Mouse (Mus musculus) testis, postnatal 14 days (tissue): Measurements from ENCODE around the gene Parp12.

Source experiments
- DNase-seq: peaks from one replicate; pipeline ENCODE4 v3.0.0; 2021; ENCODE audit warnings: low spot score

Parp12 gene

GRCm38 (mm10) chr6:39058389-39058788 is 59.8 kb downstream of the Parp12 start:
- DNase-seq = no peak

DNA sequence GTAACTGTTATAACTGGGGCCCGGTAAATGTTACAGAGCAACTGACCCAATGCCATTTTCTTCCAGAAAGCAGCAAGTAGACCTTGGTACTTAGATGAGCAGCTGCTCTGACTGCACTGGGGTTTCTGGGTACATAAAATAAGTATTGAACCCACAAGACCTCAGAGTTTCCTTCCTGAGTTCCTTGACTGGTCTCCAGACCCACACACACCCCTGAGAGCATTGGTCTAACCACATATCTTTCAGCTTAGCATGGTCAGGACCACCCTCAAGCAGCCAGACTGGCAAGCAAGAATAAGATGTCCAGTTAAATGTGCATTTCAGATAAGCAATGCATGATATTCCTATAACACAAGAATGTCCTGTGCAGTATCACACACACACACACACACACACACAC is 61.0 kb downstream of the Parp12 start:
- DNase-seq = no peak

DNA sequence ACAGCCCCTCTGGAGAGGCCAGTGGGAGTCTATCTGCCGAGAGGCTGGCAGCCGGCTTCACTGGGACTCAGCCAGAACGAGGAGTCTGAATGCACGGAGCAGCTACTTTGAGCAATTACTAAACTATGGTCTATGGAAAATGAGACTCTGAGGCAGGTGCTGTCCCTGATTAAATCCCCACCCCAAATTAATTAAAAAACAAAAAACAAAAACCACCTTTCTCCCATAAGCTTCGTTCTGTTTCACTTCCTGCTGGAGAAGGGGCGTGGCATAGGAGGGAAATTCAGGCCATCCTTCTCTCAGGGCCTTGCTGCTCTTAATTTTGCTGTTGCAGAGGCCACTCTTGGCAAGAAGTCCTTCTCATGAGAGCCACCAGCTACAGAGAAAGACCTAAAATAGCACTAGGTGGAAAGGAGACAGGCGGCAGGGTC is 62.3 kb downstream of the Parp12 start:
- no peak for DNase-seq

GRCm38 (mm10) chr6:39054878-39055508 is 63.2 kb downstream of the Parp12 start:
- DNase-seq = no peak

- no peak for DNase-seq
These were observed 63.8 kb downstream of the Parp12 start for GRCm38 (mm10) chr6:39054206-39054864.

- no peak for DNase-seq
These were observed 65.5 kb downstream of the Parp12 start for GRCm38 (mm10) chr6:39052636-39053035.

- DNase-seq = no peak
These were observed 66.2 kb downstream of the Parp12 start for GRCm38 (mm10) chr6:39051799-39052556.

DNA sequence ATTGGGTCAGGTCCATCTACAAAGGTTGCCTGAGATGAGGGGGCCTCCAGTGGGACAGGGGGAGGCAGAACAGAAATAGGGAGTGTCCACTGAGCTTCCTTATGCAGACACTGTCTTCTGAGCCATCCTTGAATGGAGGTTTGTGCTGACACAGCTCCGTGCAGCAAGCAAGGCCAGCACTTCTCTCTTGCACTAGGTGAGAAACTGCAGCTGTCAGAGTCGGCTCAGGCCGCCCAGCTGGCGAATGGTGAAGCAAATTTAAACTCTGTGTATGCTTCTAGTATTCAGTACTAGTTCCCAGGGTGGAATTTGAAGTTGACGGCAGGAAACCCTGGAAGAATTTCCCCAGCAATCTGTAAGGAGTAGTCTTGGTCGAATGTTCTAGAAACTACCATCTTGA is 67.3 kb downstream of the Parp12 start:
- no peak for DNase-seq

DNA sequence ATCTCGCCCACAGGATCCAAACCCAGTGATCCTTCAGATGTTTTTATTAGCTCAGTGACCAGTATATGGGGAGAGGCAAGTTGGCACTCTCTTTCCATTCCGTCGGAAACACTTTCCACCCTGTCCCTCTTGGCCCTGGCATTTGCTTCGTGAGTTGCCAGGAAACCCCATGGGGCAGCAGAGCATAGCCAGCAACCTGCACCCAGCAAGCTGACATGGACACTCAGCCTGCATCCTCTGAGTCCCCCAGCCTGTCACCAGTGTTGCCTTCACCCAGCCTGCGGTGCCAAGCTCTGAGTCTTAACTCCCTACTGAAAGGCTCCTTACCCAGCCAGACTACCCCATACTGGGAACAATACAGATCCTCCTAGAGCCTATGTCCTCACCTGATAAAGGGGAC is 69.0 kb downstream of the Parp12 start:
- no peak for DNase-seq

DNA sequence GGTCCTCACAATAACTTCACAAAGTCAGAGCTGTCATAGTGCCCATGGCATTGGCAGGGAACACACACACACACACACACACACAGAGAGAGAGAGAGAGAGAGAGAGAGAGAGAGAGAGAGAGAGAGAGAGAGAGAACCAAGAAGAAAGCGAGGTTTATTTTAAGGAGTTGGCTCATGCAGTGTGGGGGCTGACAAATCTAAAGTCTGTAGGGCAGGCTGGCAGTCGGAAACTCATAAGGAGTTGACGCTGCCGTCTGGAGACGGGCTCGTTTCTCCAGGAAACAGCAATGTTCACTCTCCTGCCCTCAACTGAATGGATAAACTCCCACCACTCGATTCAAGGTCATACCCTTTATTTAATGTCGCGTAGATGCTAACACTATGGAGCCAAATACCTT is 77.7 kb downstream of the Parp12 start:
- DNase-seq = no peak
